Mouse (Mus musculus): Measurements from ENCODE around the gene Mgp. TPM values are rescaled to one million over a fixed set of nuclear protein-coding genes. Genes with fewer than 3 reads are reported as not detected.

Mgp gene
- polyA plus RNA-seq, 1 experiment from 2014 or later: 224 TPM

GRCm38 (mm10) chr6:136865360-136865759 is 10.3 kb downstream of the Mgp start:
- H3K4me1 ChIP-seq (ENCODE audit: control insufficient read depth, insufficient read depth, low read length): peaks cover 6% of the 10 kb centered on the region
- no peak for ATAC-seq (ENCODE audit: insufficient read depth, low FRiP score)
- 86% methylated on average over 5 of the region's 5 CpGs for WGBS
- H3K9me3 ChIP-seq (replicated peaks; ENCODE audit: control insufficient read depth, low read length): no peaks in the 10 kb centered on the region
- no peaks in the 10 kb centered on the region for H3K36me3 ChIP-seq (ENCODE audit: control insufficient read depth, insufficient read depth, low read length)
- no peak overlapping the region for H3K4me2 ChIP-seq (ENCODE audit: low read depth, low read length)
- no peaks in the 10 kb centered on the region for H3K27me3 ChIP-seq (ENCODE audit: control insufficient read depth, insufficient read depth, low read length)
- peak overlapping the region; percentile 59; the same call in 1 of the 2 replicates for H3K27ac ChIP-seq (ENCODE audit: low read length)
- no peak overlapping the region for H3K9ac ChIP-seq (ENCODE audit: low read length)
- H3K4me3 ChIP-seq (replicated peaks; ENCODE audit: low read length): no peak overlapping the region

GRCm38 (mm10) chr6:136861020-136861419 is 14.6 kb downstream of the Mgp start:
- no peaks in the 10 kb centered on the region for H3K27me3 ChIP-seq (ENCODE audit: control insufficient read depth, insufficient read depth, low read length)
- no peaks in the 10 kb centered on the region for H3K36me3 ChIP-seq (ENCODE audit: control insufficient read depth, insufficient read depth, low read length)
- 33% methylated on average over 9 of the region's 9 CpGs for WGBS
- H3K4me2 ChIP-seq (ENCODE audit: low read depth, low read length): no peak overlapping the region
- ATAC-seq (ENCODE audit: insufficient read depth, low FRiP score): peak; percentile 23; the same call in 1 of the 2 replicates
- no peaks in the 10 kb centered on the region for H3K9me3 ChIP-seq (replicated peaks; ENCODE audit: control insufficient read depth, low read length)
- H3K9ac ChIP-seq (ENCODE audit: low read length): peak overlapping the region; percentile 44
- 0 out of 2 replicates have a peak overlapping the region, but pooled peaks have one; percentile 7 for H3K27ac ChIP-seq (ENCODE audit: low read length)
- H3K4me3 ChIP-seq (replicated peaks; ENCODE audit: low read length): no peak overlapping the region
- peaks cover 26% of the 10 kb centered on the region for H3K4me1 ChIP-seq (ENCODE audit: control insufficient read depth, insufficient read depth, low read length)

- Histone ChIP-seq H3K9me3 (replicated peaks; ENCODE audit: control insufficient read depth, low read length) (no peaks in the 10 kb centered on the region), H3K27me3 (ENCODE audit: control insufficient read depth, insufficient read depth, low read length) (no peaks in the 10 kb centered on the region), H3K4me2 (ENCODE audit: low read depth, low read length) (0 out of 2 replicates have a peak overlapping the region, but pooled peaks have one; percentile 42), H3K36me3 (ENCODE audit: control insufficient read depth, insufficient read depth, low read length) (no peaks in the 10 kb centered on the region), H3K27ac (ENCODE audit: low read length) (peak overlapping the region; percentile 82), H3K4me3 (replicated peaks; ENCODE audit: low read length) (no peak overlapping the region), H3K4me1 (ENCODE audit: control insufficient read depth, insufficient read depth, low read length) (peaks cover 24% of the 10 kb centered on the region), H3K9ac (ENCODE audit: low read length) (0 out of 2 replicates have a peak overlapping the region, but pooled peaks have one; percentile 25)
- WGBS: 44% methylated on average over 8 of the region's 8 CpGs
- ATAC-seq (ENCODE audit: insufficient read depth, low FRiP score): no peak
Observed at GRCm38 (mm10) chr6:136858420-136858819, 17.2 kb downstream of the Mgp start.

- ATAC-seq (ENCODE audit: insufficient read depth, low FRiP score): peak; percentile 68
- Histone ChIP-seq H3K36me3 (ENCODE audit: control insufficient read depth, insufficient read depth, low read length) (no peaks in the 10 kb centered on the region), H3K4me3 (replicated peaks; ENCODE audit: low read length) (peak overlapping the region; percentile 37; the same call in 1 of the 2 replicates)
Observed at GRCm38 (mm10) chr6:136857873-136858260, 17.8 kb downstream of the Mgp start.

GRCm38 (mm10) chr6:136857186-136857872 is 18.3 kb downstream of the Mgp start, which contains the start of gene Art4:
TSS of gene Art4 (minus strand) at chr6:136857733.
- H3K27me3 ChIP-seq (ENCODE audit: control insufficient read depth, insufficient read depth, low read length): no peaks in the 10 kb centered on the region
- no peaks in the 10 kb centered on the region for H3K9me3 ChIP-seq (replicated peaks; ENCODE audit: control insufficient read depth, low read length)
- H3K27ac ChIP-seq (ENCODE audit: low read length): peak within 1 kb of the TSS; percentile 82
- ATAC-seq (ENCODE audit: insufficient read depth, low FRiP score): peak; percentile 63
- peak within 1 kb of the TSS; percentile 37 for H3K4me3 ChIP-seq (replicated peaks; ENCODE audit: low read length)
- peaks cover 24% of the 10 kb centered on the region for H3K4me1 ChIP-seq (ENCODE audit: control insufficient read depth, insufficient read depth, low read length)
- H3K36me3 ChIP-seq (ENCODE audit: control insufficient read depth, insufficient read depth, low read length): no peaks in the 10 kb centered on the region
- 38% methylated on average over 18 of the region's 18 CpGs for WGBS
- peak within 1 kb of the TSS; percentile 42 for H3K4me2 ChIP-seq (ENCODE audit: low read depth, low read length)
- peak within 1 kb of the TSS; percentile 62 for H3K9ac ChIP-seq (ENCODE audit: low read length)

More at GRCm38 (mm10) chr6:136857873-136858260, 17.8 kb downstream of the Mgp start:
- Histone ChIP-seq H3K4me1 (ENCODE audit: control insufficient read depth, insufficient read depth, low read length) (peaks cover 24% of the 10 kb centered on the region), H3K4me2 (ENCODE audit: low read depth, low read length) (peak overlapping the region; percentile 42), H3K9me3 (replicated peaks; ENCODE audit: control insufficient read depth, low read length) (no peaks in the 10 kb centered on the region), H3K27ac (ENCODE audit: low read length) (peak overlapping the region; percentile 82), H3K27me3 (ENCODE audit: control insufficient read depth, insufficient read depth, low read length) (no peaks in the 10 kb centered on the region), H3K9ac (ENCODE audit: low read length) (peak overlapping the region; percentile 62)
- 5% methylated on average over 11 of the region's 11 CpGs for WGBS

- peak; percentile 70; the same call in 1 of the 2 replicates for ATAC-seq (ENCODE audit: insufficient read depth, low FRiP score)
- no peaks in the 10 kb centered on the region for H3K27me3 ChIP-seq (ENCODE audit: control insufficient read depth, insufficient read depth, low read length)
- 41% methylated on average over 14 of the region's 14 CpGs for WGBS
- no peaks in the 10 kb centered on the region for H3K36me3 ChIP-seq (ENCODE audit: control insufficient read depth, insufficient read depth, low read length)
- H3K9me3 ChIP-seq (replicated peaks; ENCODE audit: control insufficient read depth, low read length): no peaks in the 10 kb centered on the region
- peak overlapping the region; percentile 63 for H3K9ac ChIP-seq (ENCODE audit: low read length)
- H3K4me1 ChIP-seq (ENCODE audit: control insufficient read depth, insufficient read depth, low read length): peaks cover 24% of the 10 kb centered on the region
- H3K4me3 ChIP-seq (replicated peaks; ENCODE audit: low read length): peak overlapping the region; percentile 34
- H3K27ac ChIP-seq (ENCODE audit: low read length): peak overlapping the region; percentile 93
- H3K4me2 ChIP-seq (ENCODE audit: low read depth, low read length): peak overlapping the region; percentile 41
Observed at GRCm38 (mm10) chr6:136856071-136856636, 19.5 kb downstream of the Mgp start.

GRCm38 (mm10) chr6:136855183-136855582 is 20.4 kb downstream of the Mgp start:
- Histone ChIP-seq H3K4me1 (ENCODE audit: control insufficient read depth, insufficient read depth, low read length) (peaks cover 24% of the 10 kb centered on the region), H3K36me3 (ENCODE audit: control insufficient read depth, insufficient read depth, low read length) (no peaks in the 10 kb centered on the region), H3K9me3 (replicated peaks; ENCODE audit: control insufficient read depth, low read length) (no peaks in the 10 kb centered on the region), H3K9ac (ENCODE audit: low read length) (no peak overlapping the region), H3K27me3 (ENCODE audit: control insufficient read depth, insufficient read depth, low read length) (no peaks in the 10 kb centered on the region), H3K4me2 (ENCODE audit: low read depth, low read length) (peak overlapping the region; percentile 41), H3K4me3 (replicated peaks; ENCODE audit: low read length) (peak overlapping the region; percentile 34; the same call in 1 of the 2 replicates), H3K27ac (ENCODE audit: low read length) (peak overlapping the region; percentile 93; the same call in 1 of the 2 replicates)
- no peak for ATAC-seq (ENCODE audit: insufficient read depth, low FRiP score)
- WGBS: 78% methylated on average over 2 of the region's 2 CpGs

- Histone ChIP-seq H3K27ac (ENCODE audit: low read length) (no peak overlapping the region), H3K9me3 (replicated peaks; ENCODE audit: control insufficient read depth, low read length) (no peaks in the 10 kb centered on the region)
- WGBS: 74% methylated on average over 11 of the region's 11 CpGs
Observed at GRCm38 (mm10) chr6:136854361-136854781, 21.3 kb downstream of the Mgp start.

GRCm38 (mm10) chr6:136852762-136853161 is 22.9 kb downstream of the Mgp start:
- 47% methylated on average over 3 of the region's 3 CpGs for WGBS
- no peak overlapping the region for H3K4me2 ChIP-seq (ENCODE audit: low read depth, low read length)
- no peaks in the 10 kb centered on the region for H3K9me3 ChIP-seq (replicated peaks; ENCODE audit: control insufficient read depth, low read length)
- H3K4me3 ChIP-seq (replicated peaks; ENCODE audit: low read length): no peak overlapping the region
- H3K36me3 ChIP-seq (ENCODE audit: control insufficient read depth, insufficient read depth, low read length): no peaks in the 10 kb centered on the region
- H3K4me1 ChIP-seq (ENCODE audit: control insufficient read depth, insufficient read depth, low read length): peaks cover 14% of the 10 kb centered on the region
- no peaks in the 10 kb centered on the region for H3K27me3 ChIP-seq (ENCODE audit: control insufficient read depth, insufficient read depth, low read length)
- no peak for ATAC-seq (ENCODE audit: insufficient read depth, low FRiP score)
- no peak overlapping the region for H3K9ac ChIP-seq (ENCODE audit: low read length)
- no peak overlapping the region for H3K27ac ChIP-seq (ENCODE audit: low read length)

More at GRCm38 (mm10) chr6:136854361-136854781, 21.3 kb downstream of the Mgp start:
- H3K9ac ChIP-seq (ENCODE audit: low read length): no peak overlapping the region
- no peak for ATAC-seq (ENCODE audit: insufficient read depth, low FRiP score)
- no peaks in the 10 kb centered on the region for H3K36me3 ChIP-seq (ENCODE audit: control insufficient read depth, insufficient read depth, low read length)
- H3K4me3 ChIP-seq (replicated peaks; ENCODE audit: low read length): no peak overlapping the region
- H3K4me1 ChIP-seq (ENCODE audit: control insufficient read depth, insufficient read depth, low read length): peaks cover 24% of the 10 kb centered on the region
- H3K27me3 ChIP-seq (ENCODE audit: control insufficient read depth, insufficient read depth, low read length): no peaks in the 10 kb centered on the region
- no peak overlapping the region for H3K4me2 ChIP-seq (ENCODE audit: low read depth, low read length)

Measured in stomach, embryonic 16.5 days (tissue).